Mouse (Mus musculus) embryonic fibroblast, embryonic 13.5 days (primary cell): ENCODE measurements at regions not wholly inside any gene's neighbourhood (a gene's known extent, or its start where the extent isn't known, plus 50 kb on each side); places are given as distances from the start of the nearest gene placed in this dataset.

Experiments
- CTCF ChIP-seq: IDR thresholded peaks from 2 replicates; pipeline ENCODE4 v1.5.1; 2011; ENCODE audit warnings: mild to moderate bottlenecking, control low read depth, low read length, moderate library complexity, borderline replicate concordance; ENCODE audit not compliant: insufficient read depth
- POLR2A ChIP-seq: IDR thresholded peaks from 2 replicates; pipeline ENCODE4 v1.6.1; 2011; ENCODE audit warnings: low read depth, mild to moderate bottlenecking, control low read depth, low read length, moderate library complexity

DNA sequence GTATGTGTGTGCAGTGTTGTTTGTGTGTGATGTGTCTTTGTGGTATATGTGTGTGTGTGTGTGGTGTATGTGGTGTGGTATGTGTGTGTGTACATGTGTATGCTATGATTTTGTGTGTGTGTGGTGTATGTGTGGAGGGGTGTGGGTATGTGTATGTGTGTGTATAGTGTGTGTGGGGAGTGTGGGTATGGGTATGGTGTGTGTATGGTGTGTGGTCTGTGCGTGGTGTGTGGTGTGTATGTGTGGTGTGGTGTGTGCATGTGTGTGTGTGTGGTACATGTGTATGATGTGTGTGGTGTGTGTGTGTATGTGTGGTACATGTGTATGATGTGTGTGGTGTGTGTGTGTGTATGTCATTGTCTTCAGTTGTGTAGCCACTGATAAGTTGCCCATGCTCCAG is 247.8 kb upstream of the Sp4 start:
- TF ChIP-seq CTCF (no peak), POLR2A (no peak)
